In genomic region chr7:112841886-112842285, GRCm38 (mm10) we compare ENCODE assay signal across 8 mouse cellular contexts.
A peak's percentile ranks its signal among the peaks of the same experiment; 100 is the strongest.
DNase-seq lines count a peak whose midpoint lies in the region; ATAC-seq and TF ChIP-seq lines count a peak whose summit lies in the region.

No protein-coding gene starts in this region.

- peak; percentile 22 to 30 for DNase-seq in heart, adult 18-20 months
- no peak for DNase-seq in heart, postnatal 25 days (ENCODE audit: low spot score)
- DNase-seq in limb, embryonic 14.5 days (ENCODE audit: low spot score): peak; percentile 54

- no peak for TF ChIP-seq POLR2A in ES-Bruce4 (IDR thresholded peaks at IDR 0.05; ENCODE audit: insufficient read depth, low read length)
- no peak for TF ChIP-seq POLR2A in limb, embryonic 14.5 days (IDR thresholded peaks at IDR 0.05; ENCODE audit: borderline replicate concordance, extremely low read depth, insufficient read depth, insufficient read length)

- no peak overlapping the region for H3K4me3 ChIP-seq in ES-Bruce4 (ENCODE audit: low read depth, low read length)
- no peak overlapping the region for H3K4me3 ChIP-seq in forebrain, embryonic 12.5 days (replicated peaks)
- H3K4me3 ChIP-seq in limb, embryonic 14.5 days (replicated peaks; ENCODE audit: low read length): no peak overlapping the region; the same call in 1 of the 2 replicates
- no peak overlapping the region; the same call in 1 of the 2 replicates for H3K4me3 ChIP-seq in stomach, embryonic 15.5 days (replicated peaks)

- ATAC-seq in forebrain, embryonic 12.5 days (ENCODE audit: low FRiP score): peak; percentile 74
- peak; percentile 73; the same call in 1 of the 2 replicates for ATAC-seq in limb, embryonic 14.5 days (ENCODE audit: low FRiP score, low read depth)
- no peak for ATAC-seq in stomach, embryonic 15.5 days (ENCODE audit: insufficient read depth, low FRiP score, low read depth)
- ATAC-seq in inflammation-experienced regulatory T-cells, adult 6 months: no peak
- ATAC-seq in cerebellum, adult (ENCODE audit: insufficient number of reproducible peaks, low FRiP score, low TSS enrichment): no peak

- H3K4me1 ChIP-seq in ES-Bruce4 (ENCODE audit: control insufficient read depth, insufficient read depth, low read length): peaks cover 2% of the 10 kb centered on the region
- H3K4me1 ChIP-seq in forebrain, embryonic 12.5 days: peaks cover 36% of the 10 kb centered on the region
- H3K4me1 ChIP-seq in limb, embryonic 14.5 days (ENCODE audit: control insufficient read depth, insufficient read depth, low read length): peaks cover 17% of the 10 kb centered on the region
- H3K4me1 ChIP-seq in stomach, embryonic 15.5 days: peaks cover 7% of the 10 kb centered on the region

- TF ChIP-seq CTCF in ES-Bruce4 (IDR thresholded peaks at IDR 0.05; ENCODE audit: low read depth, low read length): no peak

- peak; percentile 85 for TF ChIP-seq EP300 in ES-Bruce4 (IDR thresholded peaks at IDR 0.05; ENCODE audit: insufficient read depth, low read depth, low read length)

- peak overlapping the region; percentile 80 for H3K27ac ChIP-seq in ES-Bruce4 (ENCODE audit: insufficient read depth, low read length)
- peak overlapping the region; percentile 51 for H3K27ac ChIP-seq in forebrain, embryonic 12.5 days
- peak overlapping the region; percentile 58; the same call in 1 of the 2 replicates for H3K27ac ChIP-seq in limb, embryonic 14.5 days (replicated peaks; ENCODE audit: low read depth, low read length)
- peak overlapping the region; percentile 71 for H3K27ac ChIP-seq in stomach, embryonic 15.5 days

- intact Hi-C loops in heart, postnatal 25 days (cut with DNase I): no loop called here

- H3K27me3 ChIP-seq in ES-Bruce4 (ENCODE audit: control insufficient read depth, insufficient read depth, low read length, poor library complexity, severe bottlenecking): no peaks in the 10 kb centered on the region
- no peaks in the 10 kb centered on the region for H3K27me3 ChIP-seq in forebrain, embryonic 12.5 days
- H3K27me3 ChIP-seq in limb, embryonic 14.5 days (ENCODE audit: control insufficient read depth, insufficient read depth, low read length): no peaks in the 10 kb centered on the region
- H3K27me3 ChIP-seq in stomach, embryonic 15.5 days (replicated peaks): no peaks in the 10 kb centered on the region

- H3K36me3 ChIP-seq in ES-Bruce4 (ENCODE audit: control insufficient read depth, insufficient read depth, low read length, poor library complexity, severe bottlenecking): peaks cover under 1% of the 10 kb centered on the region; the same call in 1 of the 2 replicates
- H3K36me3 ChIP-seq in forebrain, embryonic 12.5 days (replicated peaks): peaks cover 12% of the 10 kb centered on the region; the same call in 1 of the 2 replicates
- H3K36me3 ChIP-seq in limb, embryonic 14.5 days (ENCODE audit: control insufficient read depth, insufficient read depth, low read length): no peaks in the 10 kb centered on the region
- no peaks in the 10 kb centered on the region for H3K36me3 ChIP-seq in stomach, embryonic 15.5 days

- 4% methylated on average over 9 of the region's 9 CpGs for WGBS in forebrain, embryonic 12.5 days
- WGBS in limb, embryonic 14.5 days: 20% methylated on average over 9 of the region's 9 CpGs
- 21% methylated on average over 9 of the region's 9 CpGs for WGBS in stomach, embryonic 15.5 days

- H3K4me2 ChIP-seq in forebrain, embryonic 12.5 days: peak overlapping the region; percentile 29
- no peak overlapping the region; the same call in 1 of the 2 replicates for H3K4me2 ChIP-seq in limb, embryonic 14.5 days (replicated peaks; ENCODE audit: low read depth, low read length, severe bottlenecking)
- peak overlapping the region; percentile 41 for H3K4me2 ChIP-seq in stomach, embryonic 15.5 days

- H3K9me3 ChIP-seq in ES-Bruce4 (replicated peaks; ENCODE audit: control insufficient read depth, insufficient read depth, low read length, poor library complexity, severe bottlenecking): no peaks in the 10 kb centered on the region
- 0 out of 2 replicates have a peak, but pooled peaks cover 7% of the 10 kb centered on the region for H3K9me3 ChIP-seq in forebrain, embryonic 12.5 days
- 0 out of 2 replicates have a peak, but pooled peaks cover 5% of the 10 kb centered on the region for H3K9me3 ChIP-seq in limb, embryonic 14.5 days (ENCODE audit: control insufficient read depth, low read length)
- H3K9me3 ChIP-seq in stomach, embryonic 15.5 days: no peaks in the 10 kb centered on the region

- H3K9ac ChIP-seq in ES-Bruce4 (ENCODE audit: low read depth, poor library complexity, severe bottlenecking): no peak overlapping the region
- H3K9ac ChIP-seq in forebrain, embryonic 12.5 days: no peak overlapping the region
- H3K9ac ChIP-seq in limb, embryonic 14.5 days (ENCODE audit: low read depth, low read length, severe bottlenecking): no peak overlapping the region
- H3K9ac ChIP-seq in stomach, embryonic 15.5 days: no peak overlapping the region

Comparison
In these comparisons a context has a peak if more than half of its experiments do, and no peak if none do; other contexts are left out.
1. ATAC-seq: peak in forebrain, embryonic 12.5 days (single experiment) and limb, embryonic 14.5 days (single experiment); none in stomach, embryonic 15.5 days (single experiment), inflammation-experienced regulatory T-cells, adult 6 months (single experiment) and cerebellum, adult (single experiment).
2. Peak in every context shown above with its lines, with median percentiles within 50 percentile points of each other: H3K27ac ChIP-seq.